Mouse (Mus musculus): ENCODE data around the gene Tbccd1.

DNA sequence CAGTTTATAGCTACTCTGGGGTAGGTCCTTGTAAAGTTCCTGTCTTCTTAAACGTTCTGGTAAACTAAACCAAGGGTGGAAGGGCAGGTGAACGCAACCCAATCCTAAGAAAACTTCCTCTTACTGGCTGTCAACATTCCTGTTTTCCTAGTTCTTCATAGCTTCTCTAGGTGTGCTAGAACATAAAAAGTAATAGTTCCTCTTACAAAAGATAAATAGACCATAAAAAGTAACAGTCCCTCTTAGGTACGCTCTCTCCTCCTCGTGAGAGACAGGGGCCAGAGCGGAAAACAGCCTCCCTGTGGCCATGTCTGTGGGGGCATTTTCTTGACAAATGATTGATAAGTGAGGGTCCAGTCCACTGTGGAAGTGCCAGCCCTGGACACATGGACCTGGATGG lies 12.6 kb downstream of the Tbccd1 start:
- no peak for TF ChIP-seq POLR2A (IDR thresholded peaks at IDR 0.05; ENCODE audit: insufficient read depth, low read length)
- TF ChIP-seq CTCF (IDR thresholded peaks at IDR 0.05; ENCODE audit: low read depth, low read length), result no peak

Measured in ES-Bruce4 (cell line).